Mouse (Mus musculus) inflammation-experienced regulatory T-cells, adult 6 months (primary cell): Measurements from ENCODE around the gene Hunk. TPM values are rescaled to one million over a fixed set of nuclear protein-coding genes. Genes with fewer than 3 reads are reported as not detected.

Experiments used
- polyA plus RNA-seq, 3 experiments: library from polyadenylated mRNA; unstranded; fragments of 100-300 nt; shearing (Covaris generic); gene quantifications; one replicate each; pipeline ENCODE4 v1.2.1; 2017

Hunk gene
- polyA plus RNA-seq, 3 experiments from 2014 or later, result 0.43 TPM; not detected in 2

Other genes starting within 250 kb of the Hunk start
- 10 to 100 TPM; 31.4 to 71.7 (median 56.0) TPM for gene Tiam1, start 242.2 kb upstream of the Hunk start, polyA plus RNA-seq
- 1,000 to 10,000 TPM; 1,261 to 1,407 (median 1,324) TPM for gene Sod1, start 165.3 kb upstream of the Hunk start, polyA plus RNA-seq
- gene Scaf4, start 101.5 kb upstream of the Hunk start, polyA plus RNA-seq, result 10 to 100 TPM in 1 of 3 experiments, 1 to 10 TPM in 2; 7.7 to 13.8 (median 9.6) TPM